Mouse (Mus musculus) cortical plate, adult 2 months (tissue): Measurements from ENCODE around the gene Nbea.

Experiments
- CTCF ChIP-seq: fragments of 200-500 bp; IDR thresholded peaks from 2 replicates; pipeline ENCODE4 v1.5.1; 2011; ENCODE audit warnings: mild to moderate bottlenecking, control low read depth, low read length; ENCODE audit not compliant: insufficient read depth; ENCODE audit errors: extremely low read depth
- POLR2A ChIP-seq: fragments of 200-500 bp; IDR thresholded peaks from 2 replicates; pipeline ENCODE4 v1.6.1; 2011; ENCODE audit warnings: mild to moderate bottlenecking, low read length, control low read depth; ENCODE audit not compliant: insufficient read depth; ENCODE audit errors: extremely low read depth

DNA sequence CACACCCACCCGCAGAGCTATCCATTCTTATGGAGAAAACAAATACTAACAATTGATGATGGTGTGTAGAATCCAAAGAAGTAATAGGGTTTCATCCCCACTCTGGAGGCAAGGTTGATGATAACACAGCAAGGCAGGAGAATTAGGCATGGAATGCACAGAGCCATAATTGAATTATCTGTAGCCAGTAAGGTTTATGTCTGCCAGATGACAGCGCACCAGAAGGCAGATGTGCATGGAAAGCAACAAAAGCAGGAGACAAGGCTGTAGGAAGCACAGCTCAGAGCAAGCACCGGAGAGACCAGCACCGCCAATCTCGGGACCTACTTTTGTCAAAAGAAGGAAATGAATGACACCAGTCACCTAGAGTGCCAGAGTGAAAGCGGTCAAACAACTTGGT, 429.6 kb downstream of the Nbea start:
- TF ChIP-seq CTCF = no peak
- TF ChIP-seq POLR2A = no peak
